Mouse (Mus musculus): ENCODE measurements at regions not wholly inside any gene's neighbourhood (a gene's known extent, or its start where the extent isn't known, plus 50 kb on each side); places are given as distances from the start of the nearest gene placed in this dataset.

GRCm38 (mm10) chr1:186261326-186261833, 144.3 kb upstream of the Lyplal1 start:
- TF ChIP-seq CTCF (conservative IDR thresholded peaks at IDR 0.05; ENCODE audit: insufficient read depth, insufficient read length, low read depth, low read length) (no peak), POLR2A (IDR thresholded peaks at IDR 0.05; ENCODE audit: low read depth, low read length) (no peak)

Measured in kidney, adult 2 months (tissue).